Mouse (Mus musculus) thymus, adult 18-20 months (tissue): ENCODE measurements around the gene Apbb2.
A peak's percentile ranks its signal among the peaks of the same experiment; 100 is the strongest.

ENCODE experiments used
- DNase-seq, 2 experiments: peaks; one replicate each; pipeline ENCODE4 v3.0.0; 2022; ENCODE audit warnings: mixed read lengths in 2 of 2

Gene Apbb2

GRCm38 (mm10) chr5:66371131-66371530 lies 247.5 kb downstream of the Apbb2 start:
- DNase-seq, result no peak

GRCm38 (mm10) chr5:66368966-66369365 lies 249.6 kb downstream of the Apbb2 start:
- no peak for DNase-seq

DNA sequence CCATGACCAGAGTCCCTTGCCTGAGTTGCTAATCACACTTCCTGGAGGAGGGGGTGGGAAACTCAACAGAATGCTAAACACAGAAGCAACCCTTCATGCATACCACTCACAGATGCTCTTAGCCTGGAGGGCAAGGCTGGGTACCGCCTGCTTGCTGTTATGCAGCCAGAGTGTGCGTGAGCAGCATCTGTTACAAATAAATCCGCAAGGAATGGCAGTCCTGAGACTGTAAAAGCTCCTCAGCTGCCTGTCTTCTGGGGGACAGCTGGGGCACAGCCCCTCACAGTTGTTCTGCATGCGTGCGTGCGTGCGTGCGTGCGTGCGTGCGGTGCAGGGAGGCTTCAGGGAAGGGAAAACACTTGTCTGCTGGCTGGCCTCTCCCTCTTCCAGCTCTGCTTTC lies 250.9 kb downstream of the Apbb2 start:
- DNase-seq, result no peak

- no peak for DNase-seq
These were observed 255.0 kb downstream of the Apbb2 start for GRCm38 (mm10) chr5:66363274-66364261.

- no peak for DNase-seq
These were observed 257.8 kb downstream of the Apbb2 start for GRCm38 (mm10) chr5:66360739-66361138.

- peak in 1 of 2 experiments; percentile 14 for DNase-seq
These were observed 258.7 kb downstream of the Apbb2 start for GRCm38 (mm10) chr5:66359742-66360423.

- no peak for DNase-seq
These were observed 263.4 kb downstream of the Apbb2 start for GRCm38 (mm10) chr5:66355147-66355546.

- DNase-seq, result no peak
These were observed 264.7 kb downstream of the Apbb2 start for GRCm38 (mm10) chr5:66353876-66354275.

GRCm38 (mm10) chr5:66351836-66352390 lies 266.7 kb downstream of the Apbb2 start:
- no peak for DNase-seq

GRCm38 (mm10) chr5:66351064-66351463 lies 267.5 kb downstream of the Apbb2 start:
- DNase-seq, result no peak

- DNase-seq, result no peak
These were observed 268.0 kb downstream of the Apbb2 start for GRCm38 (mm10) chr5:66350611-66351010.

DNA sequence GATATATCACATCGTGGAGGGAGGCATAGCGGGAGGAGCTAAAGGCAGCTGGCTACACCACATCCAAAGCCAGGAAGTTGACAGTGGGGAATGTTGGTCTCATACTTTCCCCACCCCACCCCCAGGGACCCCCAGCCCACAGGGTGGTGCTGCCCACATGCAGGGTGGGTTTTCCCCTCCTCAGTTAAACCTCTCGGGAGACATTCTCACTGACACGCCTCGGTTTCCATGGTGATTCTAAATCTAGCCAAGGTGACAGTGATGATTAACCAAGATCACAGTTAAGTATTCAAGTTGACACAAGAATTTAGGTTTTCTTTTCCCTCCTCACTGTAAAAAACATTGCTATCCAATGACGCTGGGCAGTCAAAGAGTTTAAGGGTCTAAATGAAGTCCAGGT lies 270.2 kb downstream of the Apbb2 start:
- DNase-seq, result no peak

GRCm38 (mm10) chr5:66346756-66347155 lies 271.8 kb downstream of the Apbb2 start:
- no peak for DNase-seq

- no peak for DNase-seq
These were observed 273.4 kb downstream of the Apbb2 start for GRCm38 (mm10) chr5:66345140-66345539.

DNA sequence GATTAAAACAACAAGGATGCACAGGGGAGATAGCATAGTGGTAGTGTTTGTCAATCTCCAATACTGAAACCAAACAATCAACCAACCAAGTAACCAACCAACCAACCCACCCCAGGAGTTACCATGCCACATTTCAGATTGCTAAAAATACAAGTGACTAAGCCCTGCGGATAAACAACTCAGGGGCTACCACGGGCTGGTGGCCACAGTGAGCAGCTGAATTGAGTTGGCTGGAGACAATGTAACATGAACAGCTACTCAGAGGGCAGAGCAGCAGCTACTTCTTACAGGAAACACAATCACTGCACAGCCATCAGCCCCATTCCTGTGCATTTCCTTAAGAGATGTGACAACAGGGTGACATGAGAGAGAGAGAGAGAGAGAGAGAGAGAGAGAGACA lies 274.4 kb downstream of the Apbb2 start:
- no peak for DNase-seq

GRCm38 (mm10) chr5:66342285-66342684 lies 276.3 kb downstream of the Apbb2 start:
- no peak for DNase-seq

DNA sequence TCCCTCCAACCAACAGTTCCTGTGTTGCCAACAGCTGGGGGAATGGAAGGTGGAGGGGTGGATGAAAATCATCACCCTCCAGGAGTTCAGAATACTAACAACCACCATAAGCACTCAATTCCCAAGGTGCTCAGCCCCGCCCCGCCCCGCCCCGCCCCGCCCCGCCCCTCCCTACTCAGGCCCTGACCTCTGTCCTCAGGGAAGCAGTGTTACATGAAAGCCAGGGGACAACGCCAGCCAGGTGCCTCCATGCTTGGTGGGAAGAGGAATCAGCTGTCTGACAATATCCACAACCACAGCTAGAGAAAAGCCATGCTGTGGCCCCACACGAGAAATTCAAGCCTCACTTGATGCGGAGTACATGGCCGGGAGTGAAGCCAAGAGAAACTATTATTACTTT lies 276.7 kb downstream of the Apbb2 start:
- no peak for DNase-seq

GRCm38 (mm10) chr5:66340356-66341102 lies 278.1 kb downstream of the Apbb2 start:
- no peak for DNase-seq

DNA sequence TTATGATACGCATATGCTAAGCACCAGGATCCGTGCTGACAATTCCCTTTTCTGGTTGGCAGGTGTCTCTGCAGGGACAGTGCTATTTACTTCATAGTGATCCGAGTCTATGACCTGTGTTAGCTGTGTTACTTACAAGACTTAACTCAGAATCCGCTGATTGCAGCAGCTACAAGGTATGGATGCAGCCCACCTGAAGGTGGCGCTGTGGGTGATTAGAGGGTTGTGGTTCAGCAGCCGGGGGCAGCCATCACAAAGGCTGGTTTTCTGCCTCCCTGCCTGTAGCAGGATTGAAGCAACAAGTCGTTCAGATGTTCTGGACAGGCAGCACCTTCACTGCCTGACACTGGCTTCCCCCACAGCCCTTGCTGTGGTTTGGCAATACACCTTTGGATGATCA lies 280.0 kb downstream of the Apbb2 start:
- no peak for DNase-seq

DNA sequence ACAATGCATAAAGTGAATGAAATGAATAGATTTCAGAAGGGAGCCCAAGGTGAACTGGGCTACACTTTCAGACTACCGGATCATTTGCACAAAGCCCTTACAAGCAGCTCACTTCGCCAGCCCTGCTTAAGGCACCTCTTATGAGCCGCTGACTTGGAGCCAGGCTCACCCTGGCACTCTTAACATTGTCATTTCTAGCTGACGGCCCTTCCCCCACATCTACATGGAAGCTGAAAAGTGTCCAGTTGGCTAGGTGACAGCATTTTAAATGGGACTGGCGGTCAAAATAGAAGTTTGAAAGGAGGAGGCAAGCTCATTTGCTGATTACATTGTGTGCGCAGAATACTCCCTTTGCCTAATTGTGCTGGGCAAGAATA lies 280.6 kb downstream of the Apbb2 start:
- DNase-seq, result no peak

- peak; percentile 16 to 21 for DNase-seq
These were observed 281.3 kb downstream of the Apbb2 start for GRCm38 (mm10) chr5:66337025-66337968.

- no peak for DNase-seq
These were observed 287.8 kb downstream of the Apbb2 start for GRCm38 (mm10) chr5:66330806-66331205.
